Mouse (Mus musculus) forebrain, postnatal 0 days (tissue): ENCODE results near the gene Gm20708. TPM values are rescaled to one million over a fixed set of nuclear protein-coding genes. Genes with fewer than 3 reads are reported as not detected.

Source experiments
- ATAC-seq: fragments of 200-750 bp; cut with Nextera tagmentation; 2 replicates; pipeline ENCODE4 v1.8.0; 2017; ENCODE audit warnings: mild to moderate bottlenecking, moderate library complexity
- DNase-seq: peaks from one replicate; pipeline ENCODE4 v3.0.0-alpha.2; 2015
- H3K27ac ChIP-seq: fragments of 300-500 bp; sonication (generic); 2 replicates; pipeline ENCODE4 v1.5.1; 2014; ENCODE audit warnings: low read depth, mild to moderate bottlenecking, antibody characterized with exemption, low read length, moderate library complexity, mixed read lengths
- H3K27me3 ChIP-seq: fragments of 300-500 bp; sonication (generic); 2 replicates; pipeline ENCODE4 v1.6.1; 2014; ENCODE audit warnings: mild to moderate bottlenecking, low read length, mixed read lengths; ENCODE audit not compliant: insufficient read depth
- H3K36me3 ChIP-seq: fragments of 300-500 bp; sonication (generic); 2 replicates; pipeline ENCODE4 v1.6.1; 2014; ENCODE audit warnings: mild to moderate bottlenecking, moderate library complexity; ENCODE audit not compliant: insufficient read depth
- H3K4me1 ChIP-seq: fragments of 300-500 bp; sonication (generic); 2 replicates; pipeline ENCODE4 v1.6.1; 2014; ENCODE audit warnings: antibody characterized with exemption; ENCODE audit not compliant: insufficient read depth
- H3K4me2 ChIP-seq: fragments of 300-500 bp; sonication (generic); 2 replicates; pipeline ENCODE4 v1.6.1; 2014; ENCODE audit warnings: low read depth, mild to moderate bottlenecking, moderate library complexity
- H3K4me3 ChIP-seq: fragments of 300-500 bp; sonication (generic); 2 replicates; pipeline ENCODE4 v1.5.1; 2014; ENCODE audit warnings: low read depth, low read length, mixed read lengths
- H3K9ac ChIP-seq: fragments of 300-500 bp; sonication (generic); 2 replicates; pipeline ENCODE4 v1.6.1; 2014; ENCODE audit warnings: mild to moderate bottlenecking
- H3K9me3 ChIP-seq: fragments of 300-500 bp; sonication (generic); 2 replicates; pipeline ENCODE4 v1.6.1; 2016; ENCODE audit warnings: low read length
- CTCF ChIP-seq: sonication (generic); IDR thresholded peaks from 2 replicates; pipeline ENCODE4 v1.5.1; 2016; ENCODE audit warnings: antibody characterized with exemption, control low read depth, low read depth
- WGBS: fragments of 180-500 bp; shearing (Covaris S2); extraction: QIAGEN DNeasy Blood & Tissue Kit; methylation state at CpG from one replicate; pipeline ENCODE4 v1.1.7; 2014; 5-methylcytosine and 5-hydroxymethylcytosine counted together
- polyA plus RNA-seq: library from polyadenylated mRNA; unstranded; fragments of >200 nt; fragmentation: Nextera tagmentation; extraction: Ambion mirVana; gene quantifications from 2 replicates; pipeline ENCODE4 v1.2.1, GENCODE M21; 2015
- total RNA-seq: library from RNA; depleted of rRNA; stranded (reverse); fragments of >200 nt; gene quantifications from 2 replicates; pipeline ENCODE4 v1.2.3, GENCODE M21; 2014; rRNA removed

The Gm20708 gene
- total RNA-seq (1.5 and 2.0 TPM in 2 replicates), polyA plus RNA-seq (0.52 and 1.1 TPM in 2 replicates)

GRCm38 (mm10) chr11:117809407-117810311 lies at the start of gene Gm20708, which contains the start of gene Syngr2:
Gene Gm20708 (plus strand): TSS chr11:117809668.
Gene Syngr2 (plus strand): TSS chr11:117809668.
- 1% methylated on average over 72 of the region's 75 CpGs for WGBS
- DNase-seq, result peak; percentile 76
- H3K27ac ChIP-seq, result no peak within 1 kb of the TSS

DNA sequence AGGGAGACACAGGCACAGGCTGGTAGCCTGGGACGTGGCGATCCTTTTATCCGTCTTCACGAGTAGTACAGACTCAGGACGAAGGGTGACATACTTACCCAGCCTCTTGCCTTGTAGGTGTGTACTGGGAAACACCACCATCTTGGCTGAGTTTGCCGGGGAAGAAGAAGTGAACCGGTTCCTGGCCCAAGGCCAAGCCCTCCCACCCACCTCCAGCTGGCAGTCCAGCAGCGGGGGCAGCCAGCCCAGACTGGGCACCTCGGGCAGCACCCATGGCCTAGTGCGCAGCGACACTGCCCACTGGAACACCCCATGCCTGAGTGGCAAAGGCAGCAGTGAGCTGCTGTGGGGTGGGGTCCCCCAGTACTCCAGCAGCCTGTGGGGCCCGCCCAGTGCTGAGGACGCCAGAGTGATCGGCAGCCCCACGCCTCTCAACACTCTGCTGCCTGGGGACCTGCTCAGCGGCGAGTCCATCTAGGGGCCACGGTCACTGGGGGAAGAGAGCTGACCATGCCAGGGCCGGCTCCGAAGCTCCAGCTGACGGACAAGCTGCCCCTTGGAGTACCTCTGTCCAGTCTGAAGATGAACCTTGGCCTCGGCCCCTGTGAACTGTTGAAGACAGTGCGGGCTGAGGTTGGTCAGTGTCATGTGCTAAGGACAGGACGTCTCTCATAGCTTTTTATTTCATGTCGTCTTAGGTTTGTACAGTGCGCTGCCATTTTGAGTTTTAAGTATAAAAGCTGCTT lies 48.9 kb upstream of the Gm20708 start:
- H3K9ac ChIP-seq, result no peak overlapping the region
- DNase-seq, result no peak
- WGBS, result 84% methylated on average over 26 of the region's 26 CpGs
- no peak overlapping the region for H3K27ac ChIP-seq
- TF ChIP-seq CTCF, result no peak
- H3K27me3 ChIP-seq, result no peaks in the 10 kb centered on the region
- no peak overlapping the region for H3K4me3 ChIP-seq
- H3K4me2 ChIP-seq, result no peak overlapping the region
- H3K9me3 ChIP-seq, result no peaks in the 10 kb centered on the region
- no peaks in the 10 kb centered on the region for H3K4me1 ChIP-seq
- peaks cover 78% of the 10 kb centered on the region for H3K36me3 ChIP-seq
- ATAC-seq, result no peak

More at GRCm38 (mm10) chr11:117809407-117810311, at the start of gene Gm20708, which contains the start of gene Syngr2:
- Histone ChIP-seq H3K4me1 (peaks cover 7% of the 10 kb centered on the region; the same call in 1 of the 2 replicates), H3K4me3 (peak within 1 kb of the TSS; percentile 55), H3K9ac (peak within 1 kb of the TSS; percentile 41), H3K4me2 (peak within 1 kb of the TSS; percentile 96), H3K27me3 (peaks cover 7% of the 10 kb centered on the region; the same call in 1 of the 2 replicates), H3K36me3 (no peaks in the 10 kb centered on the region), H3K9me3 (no peaks in the 10 kb centered on the region)
- TF ChIP-seq CTCF, result no peak
- ATAC-seq, result peak; percentile 64

DNA sequence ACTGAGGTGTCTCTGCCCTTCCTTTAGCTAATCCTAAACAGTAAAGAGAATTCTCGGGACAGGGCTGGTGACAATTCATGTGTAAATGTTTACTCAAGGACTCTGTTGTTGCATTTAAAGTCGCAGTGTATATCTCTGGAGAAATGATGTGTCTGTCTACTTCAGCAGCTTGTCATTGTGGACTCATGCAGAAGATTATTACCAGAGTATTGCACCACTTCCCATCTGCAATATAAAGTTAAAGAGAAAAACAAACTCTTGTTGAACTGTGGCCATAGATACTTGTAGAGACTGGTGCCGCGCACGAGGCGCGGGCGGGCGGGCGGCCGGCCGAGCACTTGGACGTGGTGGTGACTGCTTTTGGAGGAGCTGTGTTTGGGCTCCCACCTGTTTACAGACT lies 47.7 kb upstream of the Gm20708 start:
- Histone ChIP-seq H3K4me1 (no peaks in the 10 kb centered on the region), H3K9me3 (no peaks in the 10 kb centered on the region), H3K4me3 (no peak overlapping the region), H3K4me2 (no peak overlapping the region), H3K9ac (no peak overlapping the region), H3K27ac (no peak overlapping the region), H3K36me3 (peaks cover 67% of the 10 kb centered on the region), H3K27me3 (no peaks in the 10 kb centered on the region)
- WGBS, result 91% methylated on average over 13 of the region's 13 CpGs
- DNase-seq, result no peak
- ATAC-seq, result no peak
- TF ChIP-seq CTCF, result no peak

DNA sequence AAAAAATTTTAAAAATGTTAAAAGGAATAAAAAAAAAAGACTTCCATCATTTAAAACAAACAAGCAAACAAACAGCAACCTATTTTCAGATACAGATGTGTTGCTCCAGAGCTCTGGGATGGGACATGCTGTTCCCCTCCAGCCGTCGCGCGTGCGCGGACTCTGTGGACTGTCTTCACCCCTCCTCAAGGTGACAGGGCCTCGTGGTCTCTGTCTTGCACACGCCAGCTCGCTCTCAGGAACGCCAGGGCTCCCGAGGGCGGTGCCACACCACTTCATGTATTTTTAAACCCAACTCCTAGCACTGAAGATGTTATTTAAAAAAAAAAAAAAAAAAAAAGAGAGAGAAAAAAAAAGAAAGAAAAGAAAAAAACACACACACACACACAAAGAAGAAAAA lies 47.2 kb upstream of the Gm20708 start:
- no peak overlapping the region for H3K4me2 ChIP-seq
- H3K4me3 ChIP-seq, result no peak overlapping the region
- H3K27me3 ChIP-seq, result no peaks in the 10 kb centered on the region
- DNase-seq (no peak), ATAC-seq (no peak)
- peaks cover 62% of the 10 kb centered on the region for H3K36me3 ChIP-seq
- H3K9ac ChIP-seq, result no peak overlapping the region
- H3K9me3 ChIP-seq, result no peaks in the 10 kb centered on the region
- TF ChIP-seq CTCF, result no peak
- no peaks in the 10 kb centered on the region for H3K4me1 ChIP-seq
- 89% methylated on average over 12 of the region's 12 CpGs for WGBS
- H3K27ac ChIP-seq, result no peak overlapping the region

- no peaks in the 10 kb centered on the region for H3K4me1 ChIP-seq
- 86% methylated on average over 9 of the region's 9 CpGs for WGBS
- H3K36me3 ChIP-seq, result peaks cover 42% of the 10 kb centered on the region
These were observed 45.1 kb upstream of the Gm20708 start for GRCm38 (mm10) chr11:117764319-117764718.

DNA sequence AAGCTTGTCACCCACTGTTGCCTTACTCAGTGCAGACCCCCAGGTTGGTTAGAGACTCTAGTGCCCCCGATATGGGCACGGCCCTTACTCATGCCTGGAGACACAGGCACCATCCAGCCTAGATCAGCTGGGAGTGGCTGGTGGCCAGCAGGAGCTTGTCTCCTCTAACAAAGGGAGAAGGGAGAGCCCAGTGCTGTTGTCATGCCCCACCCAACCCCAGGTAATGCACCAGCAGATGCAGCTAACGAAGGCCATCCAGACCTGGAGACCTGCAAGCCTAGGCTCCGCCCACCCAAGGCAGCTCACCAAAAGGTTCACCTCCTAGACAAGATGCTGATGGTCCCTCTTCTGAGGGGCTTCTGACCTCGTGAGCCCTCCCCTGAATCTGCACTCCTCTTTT lies 44.1 kb upstream of the Gm20708 start:
- WGBS, result 85% methylated on average over 5 of the region's 5 CpGs
- Histone ChIP-seq H3K4me2 (no peak overlapping the region), H3K4me1 (no peaks in the 10 kb centered on the region), H3K36me3 (peaks cover 31% of the 10 kb centered on the region), H3K4me3 (no peak overlapping the region), H3K9ac (no peak overlapping the region), H3K27ac (no peak overlapping the region), H3K9me3 (no peaks in the 10 kb centered on the region), H3K27me3 (no peaks in the 10 kb centered on the region)
- ATAC-seq (no peak), DNase-seq (no peak)
- no peak for TF ChIP-seq CTCF

More at GRCm38 (mm10) chr11:117764319-117764718, 45.1 kb upstream of the Gm20708 start:
- Histone ChIP-seq H3K27ac (no peak overlapping the region), H3K27me3 (no peaks in the 10 kb centered on the region), H3K9me3 (no peaks in the 10 kb centered on the region), H3K9ac (no peak overlapping the region), H3K4me3 (no peak overlapping the region), H3K4me2 (no peak overlapping the region)
- no peak for ATAC-seq
- no peak for DNase-seq
- no peak for TF ChIP-seq CTCF
